Mouse (Mus musculus): ENCODE measurements around the gene Ubxn1.
"Not testable (repeated sequence)": the region's sequence is repeated elsewhere in the genome, so short reads cannot be mapped to it uniquely, and the experiment has no call there.

Gene Ubxn1

GRCm38 (mm10) chr19:8871267-8872186, at the start of gene Ubxn1:
Gene Ubxn1 (plus strand): TSS chr19:8871496.
- peak; percentile 96 to 98 for DNase-seq (ENCODE audit: low spot score in 2 of 2)

DNA sequence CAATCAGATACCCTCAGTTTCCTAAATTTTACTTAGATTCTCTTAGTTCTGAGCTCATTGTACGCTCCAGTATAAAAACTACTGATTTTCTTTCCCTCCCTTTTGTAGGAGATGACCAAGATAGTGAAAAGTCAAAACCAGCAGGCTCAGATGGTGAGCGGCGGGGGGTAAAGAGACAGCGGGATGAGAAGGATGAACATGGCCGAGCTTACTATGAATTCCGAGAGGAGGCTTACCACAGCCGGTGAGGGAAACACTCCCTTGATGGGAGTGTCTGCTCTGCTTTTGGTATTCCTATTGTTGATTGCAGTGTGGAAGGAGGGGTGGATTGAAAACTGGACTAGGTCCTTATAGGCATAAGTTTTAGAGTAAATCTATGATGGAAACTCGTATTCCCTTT, 48.6 kb upstream of the Ubxn1 start:
- no peak for DNase-seq (ENCODE audit: low spot score in 2 of 2)

- DNase-seq (ENCODE audit: low spot score in 2 of 2), result no peak
These were observed 41.6 kb upstream of the Ubxn1 start, which contains the start of gene AC129217.1 for GRCm38 (mm10) chr19:8829660-8830059. Gene AC129217.1 (plus strand): TSS chr19:8829773.

GRCm38 (mm10) chr19:8830664-8831063, 40.6 kb upstream of the Ubxn1 start:
- DNase-seq (ENCODE audit: low spot score in 2 of 2), result no peak

DNA sequence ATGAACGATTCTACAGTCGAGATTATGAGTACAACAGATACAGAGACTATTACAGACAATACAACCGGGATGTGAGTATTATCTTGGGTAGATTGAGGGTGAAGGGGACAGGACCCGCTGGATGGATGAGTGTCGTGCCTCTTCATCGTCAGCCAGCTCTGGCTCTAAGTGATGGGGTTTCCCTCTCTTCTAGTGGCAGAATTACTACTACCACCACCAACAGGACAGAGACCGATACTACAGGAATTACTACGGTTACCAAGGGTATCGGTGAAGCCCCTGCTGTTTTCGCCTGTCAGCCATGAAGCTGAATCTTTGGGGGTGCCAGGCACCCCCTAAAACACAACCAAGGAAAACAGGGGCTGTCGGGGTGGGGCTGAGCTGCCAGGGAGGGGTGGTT, 40.0 kb upstream of the Ubxn1 start:
- DNase-seq (ENCODE audit: low spot score in 2 of 2), result no peak

DNA sequence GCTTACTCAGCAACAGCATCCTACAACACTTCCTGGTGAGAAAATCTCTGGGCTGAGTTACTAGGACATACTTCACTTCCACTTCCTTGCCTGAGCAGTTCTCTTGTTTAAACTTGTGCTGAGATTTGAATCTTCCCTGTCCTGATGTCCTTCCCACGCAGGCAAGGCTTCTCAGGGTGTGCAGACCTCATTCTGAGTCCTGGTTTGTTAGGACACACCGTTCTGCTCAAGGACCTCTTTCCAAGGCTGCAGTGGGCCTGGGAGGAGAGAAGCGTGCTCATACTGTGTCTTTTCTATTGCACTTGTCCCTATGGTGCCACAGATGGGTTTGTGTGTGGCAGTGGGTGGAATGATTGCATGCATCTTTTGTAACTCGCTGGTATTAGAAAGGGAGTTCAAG, 38.3 kb upstream of the Ubxn1 start:
- no peak for DNase-seq (ENCODE audit: low spot score in 2 of 2)

GRCm38 (mm10) chr19:8836327-8836726, 35.0 kb upstream of the Ubxn1 start:
- DNase-seq (ENCODE audit: low spot score in 2 of 2), result not testable (repeated sequence)

DNA sequence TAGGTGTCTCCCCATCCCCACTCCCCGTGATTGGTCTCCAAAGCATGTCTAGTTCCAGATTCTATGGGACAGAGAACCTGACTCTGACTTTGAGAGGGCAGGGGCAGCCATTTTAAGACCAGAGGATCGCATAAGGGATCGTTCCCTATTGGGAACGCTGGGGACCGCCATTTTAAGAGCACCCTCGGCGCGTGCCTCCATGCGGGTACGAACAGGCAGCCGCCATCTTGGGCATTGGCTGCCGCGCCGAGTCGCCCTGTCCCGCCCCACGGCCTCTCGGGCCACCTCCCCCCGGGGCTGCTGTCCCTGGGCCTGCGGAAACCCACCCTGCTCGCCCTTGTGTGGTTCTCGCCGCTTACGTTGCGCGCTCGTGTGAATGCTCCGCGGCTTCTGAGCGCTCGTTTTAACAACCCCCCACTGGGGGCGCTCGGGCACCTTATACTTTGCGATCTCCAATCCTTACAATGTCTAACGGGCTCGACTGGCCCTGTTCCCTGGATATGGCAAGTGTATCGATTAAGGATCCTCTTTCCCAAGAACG, 34.0 kb upstream of the Ubxn1 start, which contains the start of gene Bscl2:
Gene Bscl2 (plus strand): TSS at position 217 of the 541 bp plus-strand sequence.
- DNase-seq (ENCODE audit: low spot score in 2 of 2), result peak; percentile 80 to 82

GRCm38 (mm10) chr19:8838041-8838730, 33.1 kb upstream of the Ubxn1 start:
- no peak for DNase-seq (ENCODE audit: low spot score in 2 of 2)

DNA sequence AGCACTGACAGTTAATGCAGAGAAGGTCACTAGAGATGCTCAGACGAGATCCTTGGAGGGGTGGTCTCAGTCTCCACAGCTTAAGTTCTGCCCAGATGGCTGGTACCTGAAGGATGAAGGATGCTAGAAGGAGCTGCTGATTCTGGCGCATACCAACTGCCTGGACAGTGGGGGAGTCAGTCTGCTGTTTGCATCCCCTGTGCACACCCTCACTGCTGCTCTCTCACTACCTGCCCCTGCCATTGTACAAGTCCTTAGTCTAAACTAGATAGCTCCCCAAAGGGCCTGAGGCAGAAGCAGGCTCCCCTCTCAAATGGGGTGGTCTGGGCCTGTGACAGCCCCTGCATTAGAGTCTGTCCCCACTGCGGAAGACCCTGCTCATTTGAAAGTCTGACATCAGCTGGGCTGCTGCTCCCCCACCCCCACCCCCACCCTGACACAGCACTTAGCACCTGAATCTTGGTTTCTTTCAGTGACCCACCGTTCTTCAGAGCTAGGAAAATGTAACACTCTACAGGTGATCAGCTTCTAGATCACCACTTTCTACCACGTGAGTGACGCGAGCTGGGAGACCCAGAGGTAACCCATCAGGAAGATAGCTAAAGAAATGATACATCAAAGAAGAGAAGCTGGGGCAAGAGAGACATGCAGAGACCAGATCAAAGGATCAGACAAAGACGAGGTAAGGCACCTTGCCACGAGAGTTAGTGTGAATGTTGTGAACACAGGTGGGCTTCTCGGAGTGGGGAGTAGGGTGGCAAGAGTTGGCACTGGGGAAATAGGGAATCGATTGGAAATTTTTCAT, 32.0 kb upstream of the Ubxn1 start, which contains the start of gene Gng3:
Gene Gng3 (minus strand): TSS at position 92 of the 805 bp plus-strand sequence.
- no peak for DNase-seq (ENCODE audit: low spot score in 2 of 2)

DNA sequence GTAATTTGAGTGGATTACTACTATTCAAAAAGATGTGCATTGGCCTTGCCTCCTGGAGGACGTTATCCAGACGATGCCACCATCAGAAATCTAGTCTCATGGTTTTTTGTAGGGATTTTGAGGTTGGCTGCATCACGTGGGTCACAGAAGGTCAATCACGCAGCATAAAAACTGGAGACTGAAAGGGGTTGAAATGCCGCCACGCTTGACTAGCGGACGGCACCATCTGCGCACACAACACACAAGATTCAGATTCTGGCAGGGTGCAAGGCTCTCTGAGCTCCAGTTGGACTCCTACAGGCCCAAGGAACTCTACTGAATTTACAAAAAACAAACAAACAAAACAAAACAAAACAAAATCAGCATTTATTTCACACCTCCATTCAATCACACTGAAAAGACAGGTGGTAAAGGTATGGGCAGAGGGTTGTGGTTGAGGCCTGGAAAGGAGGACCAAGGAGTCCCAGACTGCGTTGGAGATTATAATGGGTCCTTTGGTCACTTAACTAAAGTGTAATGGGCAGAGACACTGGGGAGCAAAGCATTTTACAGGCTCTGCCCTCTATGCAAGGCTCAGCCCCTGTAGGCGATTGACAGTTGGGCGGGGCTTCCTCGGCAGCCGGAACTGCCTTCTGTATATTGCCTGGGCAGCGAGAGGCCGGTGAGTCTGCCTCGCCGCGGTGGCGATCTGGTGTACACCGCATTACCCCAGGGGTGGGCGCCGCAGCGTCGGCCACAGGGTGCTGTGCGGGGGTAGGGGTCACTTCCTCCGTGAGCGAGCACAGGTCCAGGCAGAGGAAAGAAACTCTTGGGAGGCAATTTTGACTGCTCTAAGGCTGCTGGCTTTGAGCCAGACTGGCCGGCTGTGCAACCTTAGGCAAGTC, 31.1 kb upstream of the Ubxn1 start:
- DNase-seq (ENCODE audit: low spot score in 2 of 2), result peak; percentile 65 to 84

- DNase-seq (ENCODE audit: low spot score in 2 of 2), result no peak
These were observed 30.3 kb upstream of the Ubxn1 start for GRCm38 (mm10) chr19:8841012-8841411.

DNA sequence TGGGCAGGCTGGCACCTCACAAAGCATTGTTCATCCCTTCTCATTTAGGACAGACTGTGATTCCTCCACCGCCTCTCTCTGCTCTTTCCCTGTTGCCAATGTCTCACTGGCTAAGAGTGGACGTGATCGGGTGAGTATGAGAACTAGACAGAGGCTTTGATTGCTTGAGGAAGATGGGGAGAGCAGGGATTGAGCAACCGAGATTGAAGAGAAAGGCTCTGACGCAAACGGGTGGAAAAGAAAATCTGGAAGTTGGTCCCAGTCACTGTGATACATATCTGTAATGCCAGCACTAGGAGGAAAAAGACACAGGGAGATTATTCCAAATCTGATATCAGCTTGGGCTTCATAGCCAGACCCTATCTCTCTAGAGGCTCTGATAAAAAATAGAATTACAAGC, 28.3 kb upstream of the Ubxn1 start:
- peak in 1 of 2 experiments; percentile 43 for DNase-seq (ENCODE audit: low spot score in 2 of 2)

DNA sequence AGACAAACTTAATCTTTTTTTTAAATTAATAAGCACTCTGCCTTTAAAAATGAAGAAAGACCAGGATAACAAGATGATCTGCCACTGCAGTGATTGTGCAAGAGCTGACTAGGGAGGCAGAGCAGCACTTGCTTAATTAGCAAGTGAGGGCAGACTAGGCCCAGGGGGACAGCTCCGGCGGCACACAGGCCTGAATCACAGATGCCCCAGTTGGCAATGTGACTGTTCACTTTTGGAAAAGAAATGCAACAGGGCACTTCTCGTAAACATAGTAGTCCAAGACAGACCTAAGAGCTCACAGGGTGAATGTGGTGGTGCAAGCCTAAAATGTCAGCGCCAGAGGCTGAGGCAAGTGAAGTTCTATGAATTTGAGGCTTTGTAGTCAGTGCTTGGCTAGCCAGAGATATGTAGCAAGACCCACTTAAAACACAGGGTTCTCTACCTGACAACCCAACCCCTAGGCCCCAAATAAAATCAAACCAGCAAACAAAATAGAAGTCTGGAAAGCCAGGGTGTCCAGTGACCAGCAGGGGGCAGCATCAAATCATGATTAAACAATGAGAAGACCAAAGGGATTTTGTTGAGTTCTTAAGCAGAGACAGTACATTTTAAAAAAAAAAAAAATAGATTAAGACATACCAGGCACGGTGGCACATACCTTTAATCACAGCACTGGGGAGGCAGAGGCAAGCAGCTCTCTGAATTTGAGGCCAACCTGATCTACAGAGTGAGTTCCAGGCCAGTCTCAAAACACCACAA, 26.7 kb upstream of the Ubxn1 start:
- DNase-seq (ENCODE audit: low spot score in 2 of 2), result peak; percentile 68 to 78

DNA sequence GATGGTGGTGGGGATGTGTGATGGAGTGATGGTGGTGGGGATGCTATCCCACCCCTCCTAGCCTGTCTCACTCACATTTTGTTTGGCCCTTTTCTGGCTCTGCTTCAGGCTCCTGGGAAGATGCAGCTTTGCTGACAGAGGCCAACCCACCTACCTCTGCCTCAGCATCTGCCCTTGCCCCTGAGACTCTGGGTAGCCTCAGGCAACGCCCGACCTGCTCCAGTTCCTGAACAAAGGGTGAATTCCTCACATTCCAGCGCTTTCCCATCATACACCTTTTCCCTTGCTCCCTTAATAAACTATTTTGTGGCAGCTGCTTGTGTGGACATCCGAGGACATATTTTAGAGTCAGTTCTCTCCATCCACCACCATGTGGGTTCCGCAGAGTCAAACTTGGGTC, 22.9 kb upstream of the Ubxn1 start:
- no peak for DNase-seq (ENCODE audit: low spot score in 2 of 2)

GRCm38 (mm10) chr19:8850402-8850901, 20.8 kb upstream of the Ubxn1 start, which contains the start of gene Lrrn4cl:
Gene Lrrn4cl (plus strand): TSS chr19:8850768.
- peak; percentile 25 to 64 for DNase-seq (ENCODE audit: low spot score in 2 of 2)

GRCm38 (mm10) chr19:8851639-8852038, 19.7 kb upstream of the Ubxn1 start:
- no peak for DNase-seq (ENCODE audit: low spot score in 2 of 2)

DNA sequence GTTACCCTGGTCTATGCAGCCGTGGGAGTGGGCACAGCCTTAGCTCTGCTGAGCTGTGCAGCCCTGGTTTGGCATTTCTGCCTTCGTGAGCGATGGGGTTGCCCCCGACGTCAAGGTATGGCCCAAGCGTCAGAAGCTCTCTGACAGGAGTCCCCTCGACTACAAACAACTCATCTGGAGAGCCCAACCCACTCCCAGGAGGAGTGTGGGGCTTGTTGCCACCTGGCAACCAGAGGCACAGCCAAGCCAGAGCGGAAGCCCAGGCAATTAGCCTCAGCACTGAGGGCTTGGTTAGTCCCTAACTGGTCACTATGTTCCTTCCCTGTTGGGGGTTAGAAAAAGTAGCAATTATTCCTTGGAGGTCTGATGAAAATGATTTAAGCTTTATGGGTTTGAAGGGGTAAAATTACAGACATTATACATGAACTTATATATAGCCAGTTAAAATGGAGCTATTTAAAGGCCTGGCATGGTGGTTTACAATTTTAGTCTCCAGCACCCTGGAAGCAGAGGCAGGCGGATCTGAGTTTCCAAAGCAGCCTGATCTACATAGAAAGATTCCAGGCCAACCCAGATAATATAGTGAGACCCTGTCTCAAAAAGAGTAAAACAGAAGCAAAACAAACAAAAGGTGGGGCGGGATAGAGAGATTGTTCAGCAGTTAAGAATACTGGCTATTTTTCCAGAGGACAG, 18.9 kb upstream of the Ubxn1 start:
- peak in 1 of 2 experiments; percentile 39 for DNase-seq (ENCODE audit: low spot score in 2 of 2)

GRCm38 (mm10) chr19:8853117-8853516, 18.2 kb upstream of the Ubxn1 start:
- DNase-seq (ENCODE audit: low spot score in 2 of 2), result no peak

Measured in urinary bladder, postnatal 36 days (tissue).